Mouse (Mus musculus) liver, postnatal 0 days (tissue): ENCODE measurements at regions not wholly inside any gene's neighbourhood (a gene's known extent, or its start where the extent isn't known, plus 50 kb on each side); places are given as distances from the start of the nearest gene placed in this dataset.

ENCODE experiments used
- ATAC-seq: fragments of 200-750 bp; cut with Nextera tagmentation; 2 replicates; pipeline ENCODE4 v1.8.0; 2017; ENCODE audit warnings: mild to moderate bottlenecking, moderate library complexity
- DNase-seq: peaks from one replicate; pipeline ENCODE4 v3.0.0-alpha.2; 2016
- H3K27ac ChIP-seq: fragments of 300-500 bp; sonication (generic); 2 replicates; pipeline ENCODE4 v1.5.1; 2014; ENCODE audit warnings: antibody characterized with exemption, moderate library complexity, mild to moderate bottlenecking, low read depth
- H3K27me3 ChIP-seq: fragments of 300-500 bp; sonication (generic); 2 replicates; pipeline ENCODE4 v1.6.1; 2014; ENCODE audit warnings: low read length, control low read depth, mixed read lengths; ENCODE audit not compliant: insufficient read depth
- H3K36me3 ChIP-seq: fragments of 300-500 bp; sonication (generic); replicated peaks from 2 replicates; pipeline ENCODE4 v1.6.1; 2014; ENCODE audit warnings: mild to moderate bottlenecking, control low read depth, low read length, moderate library complexity, mixed read lengths; ENCODE audit not compliant: insufficient read depth
- H3K4me1 ChIP-seq: fragments of 300-500 bp; sonication (generic); 2 replicates; pipeline ENCODE4 v1.6.1; 2014; ENCODE audit warnings: antibody characterized with exemption, mild to moderate bottlenecking, control low read depth; ENCODE audit not compliant: insufficient read depth
- H3K4me2 ChIP-seq: fragments of 300-500 bp; sonication (generic); 2 replicates; pipeline ENCODE4 v1.6.1; 2014; ENCODE audit warnings: low read depth, mild to moderate bottlenecking, low read length, moderate library complexity, mixed read lengths
- H3K4me3 ChIP-seq: fragments of 300-500 bp; sonication (generic); 2 replicates; pipeline ENCODE4 v1.5.1; 2014; ENCODE audit warnings: low read depth, low read length
- H3K9ac ChIP-seq: fragments of 300-500 bp; sonication (generic); replicated peaks from 2 replicates; pipeline ENCODE4 v1.6.1; 2014; ENCODE audit warnings: mild to moderate bottlenecking, moderate library complexity
- H3K9me3 ChIP-seq: fragments of 300-500 bp; sonication (generic); 2 replicates; pipeline ENCODE4 v1.6.1; 2016; ENCODE audit warnings: mild to moderate bottlenecking, control low read depth, low read length, mixed read lengths
- CTCF ChIP-seq: sonication (generic); IDR thresholded peaks from 2 replicates; pipeline ENCODE4 v1.5.1; 2016; ENCODE audit warnings: antibody characterized with exemption, low read depth
- EP300 ChIP-seq: IDR thresholded peaks from 2 replicates; pipeline ENCODE4 v1.6.1; 2016; ENCODE audit warnings: antibody characterized with exemption, low read depth, mild to moderate bottlenecking
- WGBS: fragments of 180-500 bp; shearing (Covaris S2); extraction: QIAGEN DNeasy Blood & Tissue Kit; methylation state at CpG from one replicate; pipeline ENCODE4 v1.1.7; 2014; ENCODE audit not compliant: insufficient replicate concordance; 5-methylcytosine and 5-hydroxymethylcytosine counted together

DNA sequence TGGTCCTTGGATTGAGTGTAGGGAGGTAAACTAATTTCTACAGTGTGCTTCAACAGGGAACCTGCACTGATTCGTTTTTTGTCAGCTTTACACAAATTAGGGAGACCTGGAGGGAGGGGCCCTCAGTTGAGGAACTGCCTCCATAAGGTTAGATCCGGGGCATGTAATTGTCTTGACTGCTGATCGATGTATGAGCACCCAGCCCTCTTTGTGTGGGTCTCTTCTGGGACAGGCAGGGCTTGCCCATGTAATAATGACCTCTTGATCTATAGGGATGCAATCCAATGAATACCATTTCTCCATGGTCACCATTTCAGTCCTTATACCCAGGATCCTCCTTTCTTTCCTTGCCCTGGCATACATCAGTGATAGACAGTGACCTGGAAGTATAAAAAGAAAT, 398.4 kb downstream of the Rergl start:
- H3K4me3 ChIP-seq: no peak overlapping the region
- H3K4me1 ChIP-seq: no peaks in the 10 kb centered on the region
- peaks cover 3% of the 10 kb centered on the region; the same call in 1 of the 2 replicates for H3K9me3 ChIP-seq
- ATAC-seq (no peak), DNase-seq (no peak)
- no peak overlapping the region for H3K27ac ChIP-seq
- WGBS: 47% methylated on average over 3 of the region's 3 CpGs
- no peaks in the 10 kb centered on the region for H3K27me3 ChIP-seq
- H3K9ac ChIP-seq: no peak overlapping the region
- no peak overlapping the region for H3K4me2 ChIP-seq
- TF ChIP-seq CTCF (no peak), EP300 (no peak)
- no peaks in the 10 kb centered on the region for H3K36me3 ChIP-seq

DNA sequence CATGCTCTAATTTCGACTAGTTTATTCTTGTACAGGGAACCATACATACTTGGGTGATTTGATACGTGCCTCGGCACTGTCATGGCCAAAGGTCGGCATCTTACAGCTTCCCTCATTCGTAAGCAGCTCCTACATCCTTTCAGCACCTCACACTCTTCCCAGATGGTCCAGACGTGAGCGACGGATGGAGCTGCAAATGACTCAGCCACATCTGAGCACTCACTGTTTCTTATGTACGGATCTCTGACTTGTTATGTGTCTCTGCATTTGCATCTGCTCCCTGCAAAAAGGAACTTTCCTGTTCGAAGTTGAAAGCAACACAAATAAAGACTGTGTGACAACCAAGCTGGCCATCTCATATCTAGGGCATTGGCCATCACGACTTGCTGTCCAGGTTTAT, 402.5 kb downstream of the Rergl start:
- 81% methylated on average over 11 of the region's 11 CpGs for WGBS
- H3K36me3 ChIP-seq: no peaks in the 10 kb centered on the region
- no peaks in the 10 kb centered on the region for H3K9me3 ChIP-seq
- H3K9ac ChIP-seq: no peak overlapping the region
- DNase-seq (no peak), ATAC-seq (no peak)
- TF ChIP-seq EP300 (no peak), CTCF (no peak)
- H3K4me2 ChIP-seq: no peak overlapping the region
- no peaks in the 10 kb centered on the region for H3K27me3 ChIP-seq
- H3K27ac ChIP-seq: no peak overlapping the region
- no peak overlapping the region for H3K4me3 ChIP-seq
- H3K4me1 ChIP-seq: no peaks in the 10 kb centered on the region

DNA sequence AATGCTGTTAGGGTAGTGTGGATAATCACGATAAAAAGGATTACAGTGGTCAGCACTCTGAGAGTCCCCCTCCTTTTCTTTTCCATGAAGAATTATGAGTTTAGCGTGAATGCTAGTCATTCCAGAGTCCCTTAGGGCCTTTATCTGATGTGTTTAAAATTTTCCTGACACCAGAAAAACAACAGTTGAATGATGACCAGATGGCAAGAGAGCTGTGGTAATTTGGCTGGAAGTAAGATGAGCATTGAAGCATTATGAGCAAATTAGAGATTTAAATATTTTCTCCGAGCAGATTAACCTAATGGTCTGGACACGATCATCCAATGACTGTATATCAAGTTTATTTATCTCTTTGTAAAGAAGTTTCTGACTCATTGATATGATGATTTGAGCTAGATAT, 417.1 kb upstream of the Igbp1b start:
- Histone ChIP-seq H3K27me3 (no peaks in the 10 kb centered on the region), H3K4me3 (no peak overlapping the region), H3K4me1 (no peaks in the 10 kb centered on the region), H3K27ac (no peak overlapping the region), H3K36me3 (no peaks in the 10 kb centered on the region), H3K9ac (no peak overlapping the region), H3K9me3 (no peaks in the 10 kb centered on the region), H3K4me2 (no peak overlapping the region)
- DNase-seq: no peak
- no peak for TF ChIP-seq EP300
- no peak for TF ChIP-seq CTCF
- WGBS: 72% methylated on average over 4 of the region's 4 CpGs
- no peak for ATAC-seq

DNA sequence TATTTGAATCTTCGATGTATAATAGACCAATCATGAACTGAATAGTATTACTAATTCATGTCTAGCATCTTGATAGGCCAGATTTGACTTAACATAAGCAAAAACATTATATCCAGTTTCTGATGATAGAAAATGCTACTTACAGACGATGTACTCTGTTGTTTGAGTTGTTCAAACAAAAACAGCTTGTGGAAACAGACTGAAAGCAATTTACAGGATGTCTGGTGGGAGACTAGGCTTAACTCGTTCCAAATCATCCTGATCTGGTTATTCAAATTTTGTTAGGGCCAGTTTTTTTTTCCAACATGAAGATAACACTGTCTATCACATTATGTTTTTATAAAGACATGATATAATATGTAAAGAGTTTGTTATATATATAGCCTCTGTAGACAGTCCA, 369.4 kb upstream of the Igbp1b start:
- Histone ChIP-seq H3K36me3 (no peaks in the 10 kb centered on the region), H3K4me3 (no peak overlapping the region), H3K4me2 (no peak overlapping the region), H3K9ac (no peak overlapping the region), H3K27me3 (no peaks in the 10 kb centered on the region), H3K9me3 (0 out of 2 replicates have a peak, but pooled peaks cover 3% of the 10 kb centered on the region), H3K27ac (no peak overlapping the region), H3K4me1 (no peaks in the 10 kb centered on the region)
- ATAC-seq: no peak
- WGBS: 54% methylated on average over 3 of the region's 3 CpGs
- TF ChIP-seq CTCF: no peak
- no peak for TF ChIP-seq EP300
- DNase-seq: no peak

GRCm38 (mm10) chr6:139014526-139014925, 356.2 kb upstream of the Igbp1b start:
- 71% methylated on average over 4 of the region's 4 CpGs for WGBS
- no peak overlapping the region for H3K27ac ChIP-seq
- TF ChIP-seq CTCF (0 out of 2 replicates have a peak, but pooled peaks have one; percentile 12), EP300 (no peak)
- no peaks in the 10 kb centered on the region for H3K9me3 ChIP-seq
- H3K4me2 ChIP-seq: no peak overlapping the region
- no peak overlapping the region for H3K4me3 ChIP-seq
- H3K9ac ChIP-seq: no peak overlapping the region
- no peaks in the 10 kb centered on the region for H3K4me1 ChIP-seq
- no peaks in the 10 kb centered on the region for H3K27me3 ChIP-seq
- no peak for DNase-seq
- ATAC-seq: no peak
- H3K36me3 ChIP-seq: no peaks in the 10 kb centered on the region

GRCm38 (mm10) chr6:139010501-139010900, 352.2 kb upstream of the Igbp1b start:
- WGBS: 75% methylated on average over 4 of the region's 4 CpGs
- 0 out of 2 replicates have a peak, but pooled peaks cover 3% of the 10 kb centered on the region for H3K9me3 ChIP-seq
- ATAC-seq (no peak), DNase-seq (no peak)
- no peaks in the 10 kb centered on the region for H3K27me3 ChIP-seq
- TF ChIP-seq EP300 (no peak), CTCF (no peak)
- H3K9ac ChIP-seq: no peak overlapping the region
- no peak overlapping the region for H3K4me2 ChIP-seq
- no peaks in the 10 kb centered on the region for H3K36me3 ChIP-seq
- no peaks in the 10 kb centered on the region for H3K4me1 ChIP-seq
- no peak overlapping the region for H3K4me3 ChIP-seq
- H3K27ac ChIP-seq: no peak overlapping the region
